Mouse (Mus musculus): ENCODE data around the gene Nrl. TPM values are rescaled to one million over a fixed set of nuclear protein-coding genes. Genes with fewer than 3 reads are reported as not detected.

The Nrl gene
- polyA plus RNA-seq, 1 experiment from 2014 or later: not detected

DNA sequence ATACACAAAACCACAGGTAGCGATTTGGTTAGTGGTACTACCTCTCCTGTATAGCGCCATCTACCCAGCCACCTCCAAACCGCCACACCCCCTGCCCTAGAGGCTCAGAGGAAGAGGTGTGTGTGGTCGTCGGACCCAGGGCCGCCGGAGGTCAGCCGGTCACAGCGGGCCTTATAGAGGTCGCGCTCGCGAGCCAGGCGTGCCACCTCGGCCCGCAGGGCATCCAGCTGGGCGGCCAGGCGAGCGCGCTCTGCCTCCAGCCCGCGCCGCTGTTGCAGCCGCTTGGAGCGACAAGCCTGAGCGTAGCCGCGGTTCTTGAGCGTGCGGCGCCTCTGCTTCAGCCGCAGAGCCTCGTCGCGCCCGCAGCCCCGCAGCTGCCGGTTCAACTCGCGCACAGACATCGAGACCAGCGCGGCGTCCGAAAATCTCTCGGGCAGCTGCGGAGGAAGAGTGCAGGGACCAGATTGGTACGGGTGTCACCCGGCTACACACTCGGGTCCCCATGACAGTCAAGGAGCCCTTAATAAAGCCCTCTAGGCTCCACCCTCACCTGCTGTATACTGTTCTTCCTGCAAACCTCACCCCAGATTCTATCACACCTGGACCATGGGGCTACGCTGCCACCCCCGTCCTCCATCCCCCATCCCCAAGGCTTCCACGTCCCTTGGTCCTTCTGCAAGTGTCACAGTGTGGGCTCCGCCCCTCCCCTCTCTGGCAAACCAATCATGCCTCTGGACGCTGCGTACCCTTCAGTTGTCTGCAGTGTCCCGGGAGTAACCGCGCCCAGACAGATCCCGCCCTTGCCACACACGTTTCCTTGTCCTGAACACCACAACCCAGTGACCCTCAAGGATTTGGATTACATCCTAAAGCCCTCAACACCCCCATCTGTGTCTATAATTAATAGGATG, 4.1 kb downstream of the Nrl start:
- Histone ChIP-seq H3K27ac (peak overlapping the region; percentile 54; the same call in 1 of the 2 replicates), H3K27me3 (ENCODE audit: insufficient read depth, poor library complexity, severe bottlenecking) (peaks cover 94% of the 10 kb centered on the region), H3K4me3 (peak overlapping the region; percentile 66), H3K9me3 (no peaks in the 10 kb centered on the region), H3K4me1 (peaks cover 33% of the 10 kb centered on the region), H3K36me3 (no peaks in the 10 kb centered on the region)
- no peak for DNase-seq (ENCODE audit: low spot score)
- under 1% methylated on average over 61 of the region's 61 CpGs for WGBS

DNA sequence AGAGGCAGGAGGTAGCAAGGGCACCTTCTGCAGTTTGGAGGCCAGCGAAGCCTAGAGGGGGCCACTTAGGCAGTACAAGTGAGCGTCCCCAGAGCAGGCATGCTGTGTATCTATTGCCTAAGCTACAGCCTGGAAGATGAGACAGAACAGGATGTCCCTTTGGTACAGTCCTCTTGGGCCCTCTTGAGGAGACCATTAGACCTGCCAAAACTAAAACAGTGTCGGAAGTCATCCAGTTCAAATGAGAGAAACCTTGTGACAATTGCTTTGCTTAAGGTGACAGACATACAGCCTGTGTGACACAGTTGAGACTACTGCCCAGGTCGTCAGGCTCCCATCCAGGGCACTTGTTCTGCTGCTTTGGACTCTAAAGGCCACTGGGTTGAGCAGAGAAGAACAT, 5.2 kb downstream of the Nrl start:
- Histone ChIP-seq H3K27ac (no peak overlapping the region), H3K36me3 (no peaks in the 10 kb centered on the region), H3K27me3 (ENCODE audit: insufficient read depth, poor library complexity, severe bottlenecking) (peaks cover 99% of the 10 kb centered on the region), H3K4me1 (peaks cover 28% of the 10 kb centered on the region), H3K4me3 (no peak overlapping the region), H3K9me3 (no peaks in the 10 kb centered on the region)
- WGBS: 44% methylated on average over 4 of the region's 4 CpGs
- DNase-seq (ENCODE audit: low spot score): no peak

- peaks cover 26% of the 10 kb centered on the region for H3K4me1 ChIP-seq
- no peak for DNase-seq (ENCODE audit: low spot score)
- H3K4me3 ChIP-seq: no peak overlapping the region
- no peaks in the 10 kb centered on the region for H3K9me3 ChIP-seq
- no peaks in the 10 kb centered on the region for H3K36me3 ChIP-seq
- H3K27me3 ChIP-seq (ENCODE audit: insufficient read depth, poor library complexity, severe bottlenecking): peaks cover 99% of the 10 kb centered on the region
- H3K27ac ChIP-seq: no peak overlapping the region
- WGBS: 65% methylated on average over 2 of the region's 2 CpGs
These were observed 5.9 kb downstream of the Nrl start for GRCm38 (mm10) chr14:55518897-55519296.

DNA sequence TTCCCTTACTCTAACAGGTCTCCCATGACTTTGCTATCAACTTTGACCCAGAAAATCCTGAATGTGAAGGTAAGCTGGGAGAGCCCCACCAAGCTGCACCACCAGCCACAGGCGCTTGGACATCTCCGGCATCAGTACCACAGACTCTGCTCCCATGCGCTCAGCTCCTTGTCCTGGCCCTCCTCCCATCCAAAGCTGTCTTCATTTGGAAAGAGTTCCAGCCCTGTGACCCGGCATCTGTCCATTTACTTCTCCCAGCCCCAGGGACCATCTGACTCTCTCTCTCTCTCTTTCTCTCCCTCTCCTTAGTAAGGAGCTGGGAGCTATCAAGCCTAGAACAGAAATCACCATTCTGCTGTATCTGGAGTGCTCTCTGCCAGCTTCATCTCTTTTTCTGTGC, 8.9 kb downstream of the Nrl start:
- Histone ChIP-seq H3K27me3 (ENCODE audit: insufficient read depth, poor library complexity, severe bottlenecking) (peaks cover 99% of the 10 kb centered on the region), H3K27ac (no peak overlapping the region), H3K36me3 (no peaks in the 10 kb centered on the region), H3K9me3 (no peaks in the 10 kb centered on the region), H3K4me1 (peaks cover 39% of the 10 kb centered on the region), H3K4me3 (no peak overlapping the region)
- DNase-seq (ENCODE audit: low spot score): no peak
- 86% methylated on average over 4 of the region's 4 CpGs for WGBS

DNA sequence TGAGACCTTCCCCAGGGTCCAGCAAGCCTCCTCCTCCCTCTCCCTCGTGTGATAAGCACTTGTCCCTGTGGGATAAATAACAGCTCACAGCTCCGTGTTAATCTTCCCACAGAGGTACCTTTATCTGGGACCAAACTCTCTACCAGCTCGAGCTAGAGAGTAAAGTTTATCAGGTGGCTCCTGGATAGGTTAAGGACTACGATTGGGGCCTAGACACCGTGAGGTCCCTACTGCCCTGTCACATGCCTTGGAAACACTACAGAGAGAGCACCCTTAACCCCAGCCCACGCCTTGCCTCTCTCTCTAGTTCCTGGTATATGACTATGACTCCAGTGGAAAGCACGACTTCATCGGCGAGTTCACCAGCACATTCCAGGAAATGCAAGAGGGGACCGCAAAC, 10.9 kb downstream of the Nrl start:
- Histone ChIP-seq H3K36me3 (no peaks in the 10 kb centered on the region), H3K27me3 (ENCODE audit: insufficient read depth, poor library complexity, severe bottlenecking) (peaks cover 90% of the 10 kb centered on the region), H3K4me3 (no peak overlapping the region), H3K27ac (no peak overlapping the region; the same call in 1 of the 2 replicates), H3K4me1 (peaks cover 39% of the 10 kb centered on the region), H3K9me3 (no peaks in the 10 kb centered on the region)
- 32% methylated on average over 10 of the region's 10 CpGs for WGBS
- no peak for DNase-seq (ENCODE audit: low spot score)

- peaks cover 31% of the 10 kb centered on the region for H3K4me1 ChIP-seq
- H3K27ac ChIP-seq: no peak overlapping the region
- H3K27me3 ChIP-seq (ENCODE audit: insufficient read depth, poor library complexity, severe bottlenecking): peaks cover 85% of the 10 kb centered on the region
- no peak for DNase-seq (ENCODE audit: low spot score)
- 49% methylated on average over 7 of the region's 7 CpGs for WGBS
- no peak overlapping the region; the same call in 1 of the 2 replicates for H3K4me3 ChIP-seq
- no peaks in the 10 kb centered on the region for H3K9me3 ChIP-seq
- H3K36me3 ChIP-seq: no peaks in the 10 kb centered on the region
These were observed 13.7 kb downstream of the Nrl start for GRCm38 (mm10) chr14:55511037-55511436.

- Histone ChIP-seq H3K4me3 (peak within 1 kb of the TSS; percentile 12; the same call in 1 of the 2 replicates), H3K27me3 (ENCODE audit: insufficient read depth, poor library complexity, severe bottlenecking) (peaks cover 77% of the 10 kb centered on the region), H3K36me3 (no peaks in the 10 kb centered on the region), H3K27ac (no peak within 1 kb of the TSS), H3K9me3 (no peaks in the 10 kb centered on the region), H3K4me1 (peaks cover 31% of the 10 kb centered on the region)
- WGBS: 61% methylated on average over 20 of the region's 22 CpGs
- DNase-seq (ENCODE audit: low spot score): no peak
These were observed 14.6 kb downstream of the Nrl start, which contains the start of gene Cpne6 for GRCm38 (mm10) chr14:55510125-55510731. Gene Cpne6, plus strand, starts transcription at chr14:55510445.

DNA sequence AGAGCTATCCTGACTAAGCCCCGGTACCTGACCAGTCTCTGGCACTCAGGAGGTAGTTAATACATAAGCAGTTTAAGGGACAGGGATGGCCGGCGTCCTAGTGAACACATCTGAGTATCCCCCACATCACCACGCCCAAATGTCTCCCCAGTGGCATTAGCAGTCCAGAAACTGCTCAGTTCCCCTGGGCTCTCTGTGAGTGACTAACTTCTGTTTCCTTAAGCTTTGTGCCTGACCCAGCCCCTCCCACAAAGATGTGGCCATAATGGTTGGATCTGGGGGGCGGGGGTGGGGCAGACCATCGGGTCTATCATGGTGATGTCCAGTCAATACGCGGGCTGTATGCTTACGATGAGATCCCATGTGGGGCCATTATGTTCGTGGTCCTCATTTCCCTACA, 15.2 kb downstream of the Nrl start:
- H3K9me3 ChIP-seq: no peaks in the 10 kb centered on the region
- DNase-seq (ENCODE audit: low spot score): no peak
- no peak overlapping the region for H3K27ac ChIP-seq
- peaks cover 31% of the 10 kb centered on the region for H3K4me1 ChIP-seq
- 82% methylated on average over 10 of the region's 10 CpGs for WGBS
- H3K36me3 ChIP-seq: no peaks in the 10 kb centered on the region
- peaks cover 70% of the 10 kb centered on the region for H3K27me3 ChIP-seq (ENCODE audit: insufficient read depth, poor library complexity, severe bottlenecking)
- H3K4me3 ChIP-seq: no peak overlapping the region

- H3K4me3 ChIP-seq: no peak overlapping the region
- 51% methylated on average over 7 of the region's 7 CpGs for WGBS
- H3K27me3 ChIP-seq (ENCODE audit: insufficient read depth, poor library complexity, severe bottlenecking): peaks cover 61% of the 10 kb centered on the region
- DNase-seq (ENCODE audit: low spot score): no peak
- H3K9me3 ChIP-seq: no peaks in the 10 kb centered on the region
- H3K27ac ChIP-seq: no peak overlapping the region
- H3K4me1 ChIP-seq: peaks cover 18% of the 10 kb centered on the region
- H3K36me3 ChIP-seq: no peaks in the 10 kb centered on the region
These were observed 17.0 kb downstream of the Nrl start for GRCm38 (mm10) chr14:55507801-55508200.

- peaks cover 46% of the 10 kb centered on the region for H3K27me3 ChIP-seq (ENCODE audit: insufficient read depth, poor library complexity, severe bottlenecking)
- peaks cover 10% of the 10 kb centered on the region for H3K4me1 ChIP-seq
- WGBS: 80% methylated on average over 9 of the region's 9 CpGs
- H3K36me3 ChIP-seq: no peaks in the 10 kb centered on the region
- H3K4me3 ChIP-seq: no peak overlapping the region
- H3K27ac ChIP-seq: no peak overlapping the region
- DNase-seq (ENCODE audit: low spot score): no peak
- no peaks in the 10 kb centered on the region for H3K9me3 ChIP-seq
These were observed 19.2 kb downstream of the Nrl start for GRCm38 (mm10) chr14:55505612-55506011.

DNA sequence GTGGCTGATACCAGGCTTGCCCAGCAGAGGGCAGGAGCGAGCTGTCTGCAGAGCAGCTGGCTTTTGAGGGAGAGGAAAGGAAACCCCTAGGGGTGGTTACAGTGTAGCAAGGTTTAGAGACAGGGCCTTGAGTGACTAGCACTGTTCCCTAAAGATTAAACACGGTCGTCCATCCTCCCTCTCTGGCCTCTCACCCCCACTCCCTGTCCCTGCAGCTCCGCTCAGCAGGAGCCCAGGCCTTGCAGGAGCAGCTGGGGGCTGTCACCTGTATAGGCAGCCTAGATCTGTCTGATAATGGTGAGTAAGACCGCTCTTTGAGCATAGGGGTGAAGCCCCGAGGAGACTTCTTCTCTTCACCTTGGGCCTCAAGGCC, 27.3 kb downstream of the Nrl start:
- Histone ChIP-seq H3K27me3 (ENCODE audit: insufficient read depth, poor library complexity, severe bottlenecking) (peaks cover 52% of the 10 kb centered on the region), H3K4me1 (peaks cover 34% of the 10 kb centered on the region), H3K4me3 (no peak overlapping the region), H3K27ac (0 out of 2 replicates have a peak overlapping the region, but pooled peaks have one; percentile 1), H3K9me3 (no peaks in the 10 kb centered on the region; the same call in 1 of the 2 replicates), H3K36me3 (0 out of 2 replicates have a peak, but pooled peaks cover 3% of the 10 kb centered on the region)
- 26% methylated on average over 6 of the region's 6 CpGs for WGBS
- DNase-seq (ENCODE audit: low spot score): peak; percentile 91

- Histone ChIP-seq H3K4me3 (no peak overlapping the region; the same call in 1 of the 2 replicates), H3K27me3 (ENCODE audit: insufficient read depth, poor library complexity, severe bottlenecking) (peaks cover 52% of the 10 kb centered on the region), H3K9me3 (no peaks in the 10 kb centered on the region; the same call in 1 of the 2 replicates), H3K27ac (peak overlapping the region; percentile 32; the same call in 1 of the 2 replicates), H3K4me1 (peaks cover 39% of the 10 kb centered on the region), H3K36me3 (0 out of 2 replicates have a peak, but pooled peaks cover 3% of the 10 kb centered on the region)
- WGBS: 61% methylated on average over 16 of the region's 16 CpGs
- no peak for DNase-seq (ENCODE audit: low spot score)
These were observed 27.9 kb downstream of the Nrl start for GRCm38 (mm10) chr14:55496761-55497448.

All from heart, embryonic 10.5 days (tissue).